Mouse (Mus musculus) G1E (cell line): ENCODE measurements at regions not wholly inside any gene's neighbourhood (a gene's known extent, or its start where the extent isn't known, plus 50 kb on each side); places are given as distances from the start of the nearest gene placed in this dataset.

ENCODE experiments used
- ATAC-seq: 2 replicates; pipeline ENCODE4 v1.8.0; 2016; ENCODE audit warnings: mild to moderate bottlenecking; ENCODE audit not compliant: insufficient number of reproducible peaks, poor library complexity, low FRiP score, severe bottlenecking; ENCODE audit errors: extremely low read depth
- DNase-seq: peaks from one replicate; pipeline ENCODE4 v3.0.0; 2012; ENCODE audit warnings: low spot score
- H3K27me3 ChIP-seq: 2 replicates; pipeline ENCODE4 v1.6.1; 2012; ENCODE audit warnings: mild to moderate bottlenecking, low read length, inconsistent platforms; ENCODE audit not compliant: insufficient read depth
- H3K36me3 ChIP-seq: replicated peaks from 2 replicates; pipeline ENCODE3; 2012; ENCODE audit warnings: mild to moderate bottlenecking, inconsistent platforms
- H3K4me1 ChIP-seq: 2 replicates; pipeline ENCODE4 v1.6.1; 2012; ENCODE audit warnings: low read depth, low read length, inconsistent platforms, mixed read lengths; ENCODE audit not compliant: insufficient read depth
- H3K4me3 ChIP-seq: 2 replicates; pipeline ENCODE4 v1.5.1; 2012; ENCODE audit warnings: low read depth, mild to moderate bottlenecking, inconsistent platforms, low read length, moderate library complexity, mixed read lengths
- H3K9me3 ChIP-seq: replicated peaks from 2 replicates; pipeline ENCODE4 v1.6.1; 2012; ENCODE audit warnings: inconsistent platforms
- CTCF ChIP-seq: IDR thresholded peaks from 2 replicates; pipeline ENCODE4 v1.5.1; 2012; ENCODE audit warnings: low read depth, low read length, inconsistent platforms, mixed read lengths
- GATA1 ChIP-seq: IDR thresholded peaks from 2 replicates; pipeline ENCODE4 v1.6.1; 2012; ENCODE audit warnings: borderline replicate concordance, low read length, inconsistent platforms, mixed read lengths
- GATA2 ChIP-seq: IDR thresholded peaks from 2 replicates; pipeline ENCODE4 v1.6.1; 2012; ENCODE audit warnings: low read depth, low read length, inconsistent platforms, borderline replicate concordance
- POLR2AphosphoS5 ChIP-seq: IDR thresholded peaks from 2 replicates; pipeline ENCODE4 v1.6.1; 2012; ENCODE audit warnings: low read depth, low read length, inconsistent platforms; ENCODE audit not compliant: insufficient replicate concordance
- TAL1 ChIP-seq: conservative IDR thresholded peaks from 2 replicates; pipeline ENCODE4 v1.6.1; 2012; ENCODE audit warnings: low read depth, low read length, inconsistent platforms, mixed read lengths

DNA sequence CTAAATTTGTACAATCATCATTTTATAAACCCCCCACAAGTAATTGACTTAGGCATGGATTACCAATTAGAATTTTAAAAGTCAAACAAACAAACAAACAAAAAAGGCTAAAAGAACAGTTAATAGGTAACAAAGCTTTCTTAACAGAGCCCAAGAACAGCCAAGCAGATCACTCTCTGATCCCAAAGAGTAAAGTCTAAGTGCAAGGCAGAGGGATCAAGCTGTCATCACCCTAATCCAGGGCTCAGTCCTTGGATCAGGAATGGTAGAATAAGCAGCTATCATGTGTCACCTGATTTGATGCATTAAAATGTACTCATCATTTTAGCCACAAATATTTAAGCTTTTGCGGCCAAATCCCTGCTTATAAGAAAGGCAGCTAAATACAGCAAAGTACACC lies 183.8 kb upstream of the Rps6ka3 start:
- ATAC-seq = no peak
- DNase-seq = no peak
- TF ChIP-seq GATA1 = no peak
- no peak for TF ChIP-seq GATA2
- no peak for TF ChIP-seq POLR2AphosphoS5
- TF ChIP-seq TAL1 = no peak
- TF ChIP-seq CTCF = no peak

DNA sequence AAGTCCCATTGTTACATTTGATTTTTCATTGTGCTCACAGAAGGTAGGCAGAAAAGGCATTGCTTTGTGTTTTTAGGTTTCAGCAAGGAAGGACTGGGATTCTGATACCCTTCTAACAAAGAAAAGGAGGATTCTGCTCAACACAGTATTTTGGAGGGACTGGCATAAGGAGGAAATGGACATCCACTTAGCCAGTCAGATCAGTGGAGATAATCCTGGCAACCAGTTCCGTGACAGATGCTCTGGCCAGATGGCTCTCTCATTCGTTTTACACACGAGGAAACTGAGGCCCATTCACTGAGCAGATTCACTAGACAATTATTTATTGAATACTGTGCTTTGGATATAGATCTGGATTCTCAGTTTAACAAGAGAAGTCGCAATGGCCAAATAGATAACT lies 178.2 kb upstream of the Rps6ka3 start:
- DNase-seq = no peak
- H3K36me3 ChIP-seq = no peaks in the 10 kb centered on the region
- H3K4me1 ChIP-seq = no peaks in the 10 kb centered on the region
- no peaks in the 10 kb centered on the region for H3K27me3 ChIP-seq
- H3K9me3 ChIP-seq = no peaks in the 10 kb centered on the region
- no peak for TF ChIP-seq POLR2AphosphoS5
- TF ChIP-seq GATA1 = no peak
- TF ChIP-seq TAL1 = no peak
- TF ChIP-seq GATA2 = no peak
- no peak for TF ChIP-seq CTCF
- H3K4me3 ChIP-seq = no peak overlapping the region
- ATAC-seq = no peak

More for the DNA sequence above, 183.8 kb upstream of the Rps6ka3 start:
- no peak overlapping the region for H3K4me3 ChIP-seq
- no peaks in the 10 kb centered on the region for H3K27me3 ChIP-seq
- no peaks in the 10 kb centered on the region for H3K9me3 ChIP-seq
- H3K36me3 ChIP-seq = no peaks in the 10 kb centered on the region
- no peaks in the 10 kb centered on the region for H3K4me1 ChIP-seq

DNA sequence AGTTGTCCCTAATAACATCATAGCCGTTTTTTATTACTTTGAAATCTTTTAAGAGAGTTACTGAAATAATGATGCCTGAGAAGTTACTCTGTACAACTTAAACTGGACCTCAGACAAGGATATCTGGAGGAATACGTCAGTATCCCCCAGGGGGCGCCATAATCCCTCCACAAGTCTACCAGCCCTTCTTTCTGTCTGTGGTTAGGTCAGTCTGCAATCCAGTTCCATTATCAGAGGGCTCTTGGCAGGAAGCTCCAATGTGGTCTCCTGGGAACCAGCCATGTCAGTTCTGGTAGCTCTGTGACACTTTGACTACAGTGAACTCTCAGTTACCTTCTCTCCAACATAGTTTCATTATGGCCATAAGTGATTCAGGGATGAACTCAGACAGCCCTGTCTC lies 166.7 kb upstream of the Rps6ka3 start:
- H3K4me1 ChIP-seq = no peaks in the 10 kb centered on the region
- TF ChIP-seq TAL1 (no peak), GATA1 (no peak), POLR2AphosphoS5 (no peak), CTCF (no peak), GATA2 (no peak)
- peak; percentile 28; the same call in 1 of the 2 replicates for ATAC-seq
- H3K9me3 ChIP-seq = no peaks in the 10 kb centered on the region
- no peaks in the 10 kb centered on the region for H3K36me3 ChIP-seq
- no peak for DNase-seq
- no peaks in the 10 kb centered on the region for H3K27me3 ChIP-seq
- H3K4me3 ChIP-seq = no peak overlapping the region

DNA sequence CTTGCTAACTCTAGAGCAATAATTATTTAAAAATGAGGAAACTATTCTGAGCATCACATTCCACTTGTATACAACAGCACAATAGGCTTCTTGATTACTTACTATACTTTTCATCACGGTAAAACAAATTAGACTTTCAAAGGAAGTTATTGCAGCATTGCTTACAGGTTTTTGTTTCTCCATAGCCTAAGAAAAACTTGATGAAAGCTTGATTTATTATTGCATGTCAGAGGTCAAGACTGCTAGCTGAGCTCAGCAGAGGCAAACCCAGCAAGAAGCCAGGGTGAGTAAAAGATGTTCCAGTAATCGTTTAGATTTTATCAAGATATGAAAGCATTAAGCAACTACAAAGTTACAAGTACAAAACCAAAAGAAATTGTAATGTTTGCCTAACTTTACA lies 162.2 kb upstream of the Rps6ka3 start:
- Histone ChIP-seq H3K9me3 (no peaks in the 10 kb centered on the region), H3K27me3 (no peaks in the 10 kb centered on the region), H3K36me3 (no peaks in the 10 kb centered on the region), H3K4me3 (no peak overlapping the region), H3K4me1 (no peaks in the 10 kb centered on the region)
- ATAC-seq = no peak
- TF ChIP-seq CTCF = no peak
- no peak for TF ChIP-seq GATA1
- no peak for TF ChIP-seq POLR2AphosphoS5
- no peak for TF ChIP-seq TAL1
- TF ChIP-seq GATA2 = no peak
- no peak for DNase-seq

DNA sequence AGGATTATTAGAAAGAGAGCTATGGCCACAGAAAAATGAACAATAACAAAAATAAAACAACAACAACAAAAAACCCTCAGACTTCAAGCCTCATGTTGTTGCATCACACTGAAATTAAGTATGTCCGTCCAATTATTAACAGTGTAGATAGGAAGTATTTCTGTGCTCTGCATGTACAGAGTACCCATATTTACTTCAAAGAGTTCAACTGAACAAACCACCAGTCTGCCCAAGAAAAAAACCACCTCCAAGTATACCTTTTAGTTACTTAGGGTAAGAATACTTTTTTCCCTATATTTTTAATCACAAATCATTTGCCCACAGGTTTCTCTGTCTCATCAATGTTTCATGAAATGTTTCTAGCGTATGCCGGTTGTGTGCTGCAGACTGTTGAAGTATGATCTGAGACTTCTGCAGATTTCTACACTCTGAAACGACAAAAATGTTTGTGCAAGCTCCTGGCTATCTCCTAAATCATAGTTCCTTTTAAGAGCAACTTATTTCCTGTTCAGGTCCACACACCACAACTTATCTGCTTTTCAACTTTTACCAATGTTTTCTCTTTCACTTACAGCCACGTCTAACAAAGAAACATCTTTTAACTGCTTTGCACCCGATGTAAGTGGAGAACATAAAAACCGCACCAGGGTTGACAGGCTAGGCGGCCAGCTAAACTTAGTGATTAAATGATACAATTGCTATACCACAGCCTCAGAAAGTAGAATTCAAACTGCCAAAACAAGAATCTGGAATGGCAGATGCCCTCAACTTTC lies 154.2 kb upstream of the Rps6ka3 start:
- Histone ChIP-seq H3K4me3 (no peak overlapping the region), H3K9me3 (no peaks in the 10 kb centered on the region), H3K27me3 (no peaks in the 10 kb centered on the region), H3K36me3 (no peaks in the 10 kb centered on the region), H3K4me1 (no peaks in the 10 kb centered on the region)
- ATAC-seq (no peak), DNase-seq (no peak)
- TF ChIP-seq POLR2AphosphoS5 (no peak), GATA1 (no peak), TAL1 (no peak), CTCF (no peak), GATA2 (no peak)

DNA sequence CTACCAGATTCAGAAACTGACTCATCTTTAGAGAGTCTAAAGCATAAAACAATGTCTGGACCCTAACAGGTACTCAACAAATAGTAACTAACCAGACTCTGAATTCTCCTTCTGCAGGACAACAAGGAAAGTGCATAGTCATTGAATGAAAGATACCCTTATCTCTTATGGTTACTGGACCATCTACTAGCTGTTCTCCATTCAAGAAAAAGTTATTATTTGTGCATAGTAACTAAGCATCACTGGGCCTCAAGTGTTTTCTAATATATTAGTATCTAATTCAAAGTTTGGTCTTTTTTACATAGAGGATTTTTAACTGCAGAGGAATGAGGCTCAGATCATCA lies 153.7 kb upstream of the Rps6ka3 start:
- ATAC-seq = no peak
- Histone ChIP-seq H3K9me3 (no peaks in the 10 kb centered on the region), H3K4me3 (no peak overlapping the region), H3K4me1 (no peaks in the 10 kb centered on the region), H3K36me3 (no peaks in the 10 kb centered on the region), H3K27me3 (no peaks in the 10 kb centered on the region)
- DNase-seq = no peak
- no peak for TF ChIP-seq POLR2AphosphoS5
- no peak for TF ChIP-seq CTCF
- TF ChIP-seq GATA2 = no peak
- TF ChIP-seq TAL1 = no peak
- TF ChIP-seq GATA1 = no peak

DNA sequence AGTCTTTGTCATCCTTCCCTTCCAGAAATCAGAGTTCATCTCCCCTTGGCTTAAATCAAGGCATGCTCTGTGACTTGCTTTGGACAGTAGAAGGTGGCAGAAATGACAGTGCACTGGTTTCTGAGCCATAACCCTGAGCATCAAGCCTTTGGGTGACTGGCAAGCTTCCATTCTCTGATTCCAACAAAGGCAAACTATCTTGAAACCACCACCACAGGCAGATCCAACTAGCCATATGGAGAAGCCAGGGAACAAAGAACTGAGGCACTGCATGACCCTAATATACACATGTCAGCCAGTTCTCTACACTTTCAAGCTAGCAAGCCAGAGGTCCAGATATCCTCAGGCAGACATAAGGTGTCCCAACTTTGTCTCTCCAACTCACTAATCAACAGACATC lies 151.2 kb upstream of the Rps6ka3 start:
- no peak for ATAC-seq
- H3K27me3 ChIP-seq = no peaks in the 10 kb centered on the region
- no peaks in the 10 kb centered on the region for H3K9me3 ChIP-seq
- DNase-seq = no peak
- H3K4me3 ChIP-seq = no peak overlapping the region
- TF ChIP-seq GATA1 (no peak), CTCF (no peak), TAL1 (no peak), POLR2AphosphoS5 (no peak), GATA2 (no peak)
- no peaks in the 10 kb centered on the region for H3K36me3 ChIP-seq
- no peaks in the 10 kb centered on the region for H3K4me1 ChIP-seq
